Mouse (Mus musculus) adrenal gland (tissue): ENCODE measurements around the gene Medag.

Source experiments
- intact Hi-C: fragments of 180-260 bp; cut with DNase I; formaldehyde crosslinking; loops from one replicate; pipeline ENCODE4 v1.15.1; 2025
- long read RNA-seq, 2 experiments: library from polyadenylated mRNA; unstranded; transcript quantifications; one replicate each; pipeline ENCODE4 v2.0.0; 2020; ENCODE audit warnings: borderline replicate concordance in 1 of 2; ENCODE audit not compliant: insufficient replicate concordance in 1 of 2

Gene Medag
- long read RNA-seq, experiment 1, partial matches to known transcripts, result 0 of 2 reads
- long read RNA-seq, experiment 1, other reads (novel, unspliced or antisense), result 0 of 2 reads
- long read RNA-seq, experiment 2, partial matches to known transcripts, result 1 of 5 reads
- long read RNA-seq, experiment 2, other reads (novel, unspliced or antisense), result 1 of 5 reads

- intact Hi-C loops, result no loop called here
Observed at GRCm38 (mm10) chr5:149411509-149412193, at the start of gene Medag. Medag (plus strand) TSS chr5:149411749.

- intact Hi-C loops, result no loop called here
Observed at GRCm38 (mm10) chr5:149362626-149363025, 48.9 kb upstream of the Medag start.

GRCm38 (mm10) chr5:149363903-149364755 is 47.4 kb upstream of the Medag start:
- intact Hi-C loops, result no loop called here

- intact Hi-C loops, result no loop called here
Observed at GRCm38 (mm10) chr5:149367011-149367410, 44.5 kb upstream of the Medag start.

DNA sequence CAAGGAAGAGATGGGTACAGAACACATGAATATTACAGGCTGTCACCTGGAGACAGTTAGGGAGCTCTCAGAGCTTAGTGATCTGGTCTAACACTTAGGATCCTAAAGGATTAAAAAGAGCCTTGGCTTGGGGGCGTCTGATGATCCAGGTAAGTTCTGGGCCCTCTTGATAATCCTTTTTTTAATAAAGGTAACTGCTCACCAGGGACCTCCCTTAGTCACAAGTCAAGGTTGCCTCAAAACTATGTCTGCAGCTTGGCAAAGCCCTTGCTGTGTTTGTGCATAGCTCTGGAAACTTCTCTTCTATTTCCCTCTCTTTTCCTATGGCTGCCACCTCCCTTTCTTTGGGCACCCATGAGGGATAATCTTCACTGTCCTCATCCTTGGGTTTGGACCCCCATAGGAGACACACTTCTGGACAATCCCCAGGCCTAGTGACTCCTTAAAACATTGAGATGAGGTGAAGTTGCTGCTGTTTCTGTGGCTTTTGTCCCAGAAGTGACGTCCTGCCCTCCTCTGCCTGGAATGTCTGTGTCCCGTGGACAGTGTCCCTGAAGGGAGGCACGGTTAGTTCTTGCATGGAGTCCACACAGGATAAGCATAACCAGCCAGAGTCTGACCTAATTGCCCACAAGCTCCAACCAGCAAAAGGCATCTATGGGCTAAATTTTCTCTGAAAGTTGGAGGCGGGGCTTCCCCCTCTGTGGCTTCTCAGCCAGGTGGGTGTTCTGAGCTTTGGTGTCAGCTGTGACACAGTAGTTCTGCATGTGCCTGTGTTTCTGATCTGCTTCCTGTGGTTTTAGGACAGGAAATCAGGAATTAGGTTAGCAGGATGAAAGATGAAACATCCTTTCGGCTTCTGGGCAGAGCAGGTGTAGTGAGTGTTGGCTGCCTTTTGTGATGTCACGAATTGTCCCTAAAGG is 43.7 kb upstream of the Medag start:
- intact Hi-C loops, result no loop called here

- intact Hi-C loops, result no loop called here
Observed at GRCm38 (mm10) chr5:149368575-149369312, 42.8 kb upstream of the Medag start.

- intact Hi-C loops, result no loop called here
Observed at GRCm38 (mm10) chr5:149369373-149370035, 42.0 kb upstream of the Medag start.

DNA sequence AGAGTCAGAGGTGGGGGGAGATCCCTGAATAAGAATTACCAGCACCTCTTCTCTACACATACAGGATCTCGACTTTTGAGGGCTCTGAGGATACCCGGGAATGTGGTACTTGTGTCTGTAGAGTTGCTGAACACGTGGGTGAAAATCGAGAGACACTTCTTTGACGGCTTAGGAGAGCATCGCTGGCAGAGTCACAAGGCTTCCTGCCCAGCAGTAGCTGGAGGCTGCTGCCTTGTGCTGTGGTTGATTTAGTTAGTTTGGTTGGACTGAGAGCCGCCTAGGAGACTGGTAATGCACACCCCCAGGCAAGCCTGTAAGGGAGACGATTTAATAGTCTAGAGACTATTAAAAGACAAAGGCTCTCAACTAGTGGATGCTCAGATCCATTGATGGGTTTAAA is 39.5 kb upstream of the Medag start:
- intact Hi-C loops, result no loop called here

GRCm38 (mm10) chr5:149373224-149373623 is 38.3 kb upstream of the Medag start:
- intact Hi-C loops, result no loop called here

DNA sequence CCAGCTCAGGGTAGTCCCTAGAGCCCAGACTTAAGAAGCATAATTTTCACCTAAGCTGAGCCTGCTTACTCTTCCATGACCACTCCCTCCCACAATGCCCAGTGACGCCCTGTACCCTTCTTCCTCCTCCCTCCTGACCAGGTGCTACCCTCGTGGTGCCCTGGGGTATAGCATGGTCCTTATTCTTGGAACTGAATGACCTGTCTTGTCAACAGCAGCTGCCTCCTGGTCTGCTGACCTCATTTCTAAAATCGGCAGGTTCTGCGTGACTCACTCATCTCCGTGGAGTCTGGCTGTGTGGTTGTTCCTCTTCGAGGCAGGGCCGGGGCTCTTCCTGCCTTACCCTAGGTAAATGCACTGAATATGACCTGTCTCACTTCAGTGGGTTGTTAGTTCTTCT is 37.5 kb upstream of the Medag start:
- intact Hi-C loops, result no loop called here

GRCm38 (mm10) chr5:149375074-149375888 is 36.3 kb upstream of the Medag start:
- intact Hi-C loops, result loop anchor here (5.0 kb wide), 1 partner anchor 147 kb away; no protein-coding TSS in a partner anchor

DNA sequence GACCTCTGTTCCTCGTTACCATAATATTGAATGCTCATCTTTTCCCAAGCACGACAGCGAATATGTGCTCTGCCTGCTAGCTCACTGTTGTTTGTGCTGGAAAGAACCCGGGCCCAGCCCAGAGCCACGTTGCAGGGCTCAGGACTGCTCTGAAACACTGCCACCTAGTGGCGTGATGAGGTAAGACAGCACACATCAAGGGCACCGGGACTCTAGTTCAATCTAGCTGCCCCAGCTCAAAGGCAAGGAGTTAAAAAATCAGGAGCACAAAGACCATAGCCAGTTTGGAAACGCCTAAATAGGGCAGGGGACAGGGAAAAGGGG is 35.7 kb upstream of the Medag start:
- intact Hi-C loops, result loop anchor here (5.0 kb wide), 1 partner anchor 146 kb away; no protein-coding TSS in a partner anchor

DNA sequence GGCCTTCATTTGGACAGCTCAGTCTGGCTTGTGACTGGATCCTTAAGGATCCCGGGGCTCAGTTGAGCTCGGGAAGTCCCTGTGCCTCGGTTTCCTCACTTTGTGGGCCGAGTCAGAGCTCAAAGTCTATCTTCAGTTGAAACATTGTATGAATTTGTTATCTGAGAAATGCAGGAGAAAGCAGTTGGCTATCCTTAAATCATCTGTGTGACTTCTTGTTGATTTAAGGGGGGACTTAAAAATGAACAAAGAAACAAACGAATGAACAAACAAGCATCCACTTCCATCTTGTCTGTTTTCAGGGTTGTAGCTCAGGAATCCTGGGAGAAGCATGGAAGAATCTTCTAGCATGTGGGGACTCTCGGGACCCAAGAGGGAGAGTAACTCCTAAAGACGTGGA is 35.2 kb upstream of the Medag start:
- intact Hi-C loops, result loop anchor here (5.0 kb wide), 1 partner anchor 146 kb away; no protein-coding TSS in a partner anchor

DNA sequence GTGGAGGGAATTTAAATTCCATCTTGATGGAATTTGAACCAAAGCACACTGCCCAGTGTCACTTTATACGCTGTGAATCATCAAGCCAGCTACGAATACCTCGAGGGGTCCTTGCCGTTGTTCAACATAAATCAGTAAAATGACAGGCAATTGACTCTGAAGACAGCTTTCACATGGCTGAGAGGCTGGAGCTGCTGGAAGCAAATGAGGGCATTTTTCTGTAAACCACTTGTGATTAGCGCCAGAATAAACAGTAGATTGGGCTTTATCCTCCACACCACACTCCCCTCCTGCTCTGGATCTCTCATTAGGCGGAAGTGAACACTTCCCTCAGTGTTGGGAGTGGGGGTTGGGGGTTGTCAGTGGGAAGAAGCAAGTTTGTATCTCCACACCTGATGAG is 34.3 kb upstream of the Medag start:
- intact Hi-C loops, result loop anchor here (5.0 kb wide), 1 partner anchor 145 kb away; no protein-coding TSS in a partner anchor

DNA sequence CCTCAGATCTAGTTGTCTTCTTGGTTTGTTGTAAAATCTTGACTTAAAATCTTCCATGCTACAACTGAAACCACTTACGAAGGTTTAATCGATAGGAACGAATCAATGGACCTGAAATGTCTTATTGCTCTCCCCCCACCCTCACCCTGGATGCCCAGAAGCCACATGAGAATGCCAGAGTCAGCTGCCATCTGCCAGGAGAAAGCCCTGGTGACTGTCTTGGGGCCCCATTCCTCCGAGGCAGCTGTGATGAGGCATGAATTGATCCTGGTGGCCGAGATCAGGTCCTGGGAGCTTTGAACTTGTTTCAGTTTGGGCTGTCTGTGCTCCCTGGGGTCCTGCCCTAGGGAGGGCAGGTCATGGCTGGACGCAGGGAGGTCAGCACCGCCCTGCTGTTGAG is 33.0 kb upstream of the Medag start:
- intact Hi-C loops, result loop anchor here (5.0 kb wide), 1 partner anchor 144 kb away; no protein-coding TSS in a partner anchor

GRCm38 (mm10) chr5:149379131-149379784 is 32.3 kb upstream of the Medag start:
- intact Hi-C loops, result loop anchor here (5.0 kb wide), 1 partner anchor 143 kb away; no protein-coding TSS in a partner anchor

DNA sequence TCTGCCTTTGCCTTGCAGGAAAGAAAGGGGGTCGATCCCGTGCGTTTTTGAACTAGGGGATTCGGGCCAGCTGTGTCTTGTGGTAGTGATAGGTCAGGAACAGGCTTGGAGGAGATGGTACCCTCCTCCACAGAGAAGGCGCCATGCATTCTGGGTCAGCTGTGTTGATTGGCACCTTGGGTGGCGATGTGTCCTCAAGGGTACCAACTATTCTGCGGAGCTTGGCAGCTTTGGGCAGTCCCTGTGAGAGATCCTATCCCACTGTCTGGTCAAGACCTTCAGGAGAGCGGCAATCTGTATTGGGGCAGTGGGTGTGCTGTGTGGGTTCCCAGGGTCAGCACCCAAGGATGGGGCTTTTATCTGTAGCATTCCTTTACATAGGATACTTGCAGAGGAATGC is 31.7 kb upstream of the Medag start:
- intact Hi-C loops, result loop anchor here (5.0 kb wide), 1 partner anchor 142 kb away; no protein-coding TSS in a partner anchor

GRCm38 (mm10) chr5:149380388-149380916 is 31.1 kb upstream of the Medag start:
- intact Hi-C loops, result no loop called here
